Mouse (Mus musculus): ENCODE measurements around the gene Dennd5b.

- TF ChIP-seq CTCF (IDR thresholded peaks at IDR 0.05; ENCODE audit: low read depth): no peak
- no peak for TF ChIP-seq EP300 (IDR thresholded peaks at IDR 0.05; ENCODE audit: low read depth)
These were observed 9.1 kb downstream of the Dennd5b start for GRCm38 (mm10) chr6:149092406-149092805.

Data from liver, embryonic 14.5 days (tissue).